Mouse (Mus musculus) heart, adult 11 months (tissue): ENCODE data around the gene Tmeff1.

Experiments
- DNase-seq: peaks from one replicate; pipeline ENCODE4 v3.0.0; 2022

Tmeff1 gene

GRCm38 (mm10) chr4:48576361-48576760 lies 8.6 kb upstream of the Tmeff1 start:
- no peak for DNase-seq

GRCm38 (mm10) chr4:48577831-48578230 lies 7.1 kb upstream of the Tmeff1 start:
- DNase-seq: no peak

GRCm38 (mm10) chr4:48578399-48578798 lies 6.6 kb upstream of the Tmeff1 start:
- DNase-seq: peak; percentile 91

GRCm38 (mm10) chr4:48579475-48580110 lies 5.4 kb upstream of the Tmeff1 start:
- DNase-seq: peak; percentile 77

- DNase-seq: peak; percentile 74
Measured at GRCm38 (mm10) chr4:48581201-48581600, 3.8 kb upstream of the Tmeff1 start.

- no peak for DNase-seq
Measured at GRCm38 (mm10) chr4:48581993-48582392, 3.0 kb upstream of the Tmeff1 start.

GRCm38 (mm10) chr4:48582941-48583340 lies 2.0 kb upstream of the Tmeff1 start:
- no peak for DNase-seq

- DNase-seq: peak; percentile 89
Measured at GRCm38 (mm10) chr4:48585241-48586098, 496 bp downstream of the Tmeff1 start.

- peak; percentile 91 for DNase-seq
Measured at GRCm38 (mm10) chr4:48586099-48586821, 1.3 kb downstream of the Tmeff1 start.

GRCm38 (mm10) chr4:48587526-48587925 lies 2.6 kb downstream of the Tmeff1 start:
- DNase-seq: peak; percentile 58

- DNase-seq: peak; percentile 59
Measured at GRCm38 (mm10) chr4:48588576-48588975, 3.6 kb downstream of the Tmeff1 start.

- DNase-seq: peak; percentile 7
Measured at GRCm38 (mm10) chr4:48590862-48591261, 5.9 kb downstream of the Tmeff1 start.

GRCm38 (mm10) chr4:48591390-48591789 lies 6.4 kb downstream of the Tmeff1 start:
- peak; percentile 71 for DNase-seq

GRCm38 (mm10) chr4:48592328-48592727 lies 7.4 kb downstream of the Tmeff1 start:
- peak; percentile 79 for DNase-seq

- peak; percentile 23 for DNase-seq
Measured at GRCm38 (mm10) chr4:48592844-48593243, 7.9 kb downstream of the Tmeff1 start.

- peak; percentile 48 for DNase-seq
Measured at GRCm38 (mm10) chr4:48596111-48596510, 11.1 kb downstream of the Tmeff1 start.

- DNase-seq: peak; percentile 50
Measured at GRCm38 (mm10) chr4:48605650-48606049, 20.7 kb downstream of the Tmeff1 start.

GRCm38 (mm10) chr4:48609485-48609884 lies 24.5 kb downstream of the Tmeff1 start:
- DNase-seq: peak; percentile 45

GRCm38 (mm10) chr4:48610251-48610650 lies 25.3 kb downstream of the Tmeff1 start:
- DNase-seq: peak; percentile 39

GRCm38 (mm10) chr4:48615483-48615882 lies 30.5 kb downstream of the Tmeff1 start:
- no peak for DNase-seq

GRCm38 (mm10) chr4:48617201-48617600 lies 32.2 kb downstream of the Tmeff1 start:
- peak; percentile 74 for DNase-seq

GRCm38 (mm10) chr4:48620121-48620520 lies 35.1 kb downstream of the Tmeff1 start:
- DNase-seq: peak; percentile 61

- DNase-seq: no peak
Measured at GRCm38 (mm10) chr4:48622246-48622645, 37.3 kb downstream of the Tmeff1 start.
